Mouse (Mus musculus): ENCODE data around the gene Lrrc15. TPM values are rescaled to one million over a fixed set of nuclear protein-coding genes. Genes with fewer than 3 reads are reported as not detected.

Lrrc15 gene
- polyA plus RNA-seq, 1 experiment from 2014 or later, result 1.4 TPM

GRCm38 (mm10) chr16:30273065-30273464 is 10.0 kb downstream of the Lrrc15 start:
- Histone ChIP-seq H3K27ac (no peak overlapping the region), H3K4me1 (peaks cover 50% of the 10 kb centered on the region), H3K4me2 (no peak overlapping the region), H3K9me3 (no peaks in the 10 kb centered on the region), H3K4me3 (no peak overlapping the region), H3K27me3 (no peaks in the 10 kb centered on the region), H3K9ac (no peak overlapping the region), H3K36me3 (no peaks in the 10 kb centered on the region)
- WGBS, result 90% methylated on average over 8 of the region's 8 CpGs
- no peak for ATAC-seq (ENCODE audit: insufficient number of reproducible peaks, insufficient read depth, low FRiP score, low TSS enrichment, low read depth)

- no peak for ATAC-seq (ENCODE audit: insufficient number of reproducible peaks, insufficient read depth, low FRiP score, low TSS enrichment, low read depth)
- Histone ChIP-seq H3K36me3 (no peaks in the 10 kb centered on the region), H3K27ac (peak overlapping the region; percentile 92), H3K9me3 (no peaks in the 10 kb centered on the region), H3K27me3 (no peaks in the 10 kb centered on the region), H3K9ac (peak overlapping the region; percentile 51; the same call in 1 of the 2 replicates), H3K4me1 (peaks cover 43% of the 10 kb centered on the region), H3K4me2 (peak overlapping the region; percentile 11; the same call in 1 of the 2 replicates), H3K4me3 (no peak overlapping the region)
- 48% methylated on average over 6 of the region's 6 CpGs for WGBS
Observed at GRCm38 (mm10) chr16:30271941-30272595, 11.0 kb downstream of the Lrrc15 start.

- no peak for ATAC-seq (ENCODE audit: insufficient number of reproducible peaks, insufficient read depth, low FRiP score, low TSS enrichment, low read depth)
- H3K4me1 ChIP-seq, result peaks cover 43% of the 10 kb centered on the region
- no peak overlapping the region for H3K4me3 ChIP-seq
- no peaks in the 10 kb centered on the region for H3K27me3 ChIP-seq
- no peaks in the 10 kb centered on the region for H3K36me3 ChIP-seq
- no peaks in the 10 kb centered on the region for H3K9me3 ChIP-seq
- WGBS, result 22% methylated on average over 8 of the region's 8 CpGs
- peak overlapping the region; percentile 11; the same call in 1 of the 2 replicates for H3K4me2 ChIP-seq
- peak overlapping the region; percentile 92 for H3K27ac ChIP-seq
- H3K9ac ChIP-seq, result peak overlapping the region; percentile 51
Observed at GRCm38 (mm10) chr16:30271223-30271761, 11.8 kb downstream of the Lrrc15 start.

GRCm38 (mm10) chr16:30267359-30267758 is 15.7 kb downstream of the Lrrc15 start, which contains the start of gene Cpn2:
Cpn2 (minus strand) TSS chr16:30267499.
- no peak for ATAC-seq (ENCODE audit: insufficient number of reproducible peaks, insufficient read depth, low FRiP score, low TSS enrichment, low read depth)
- Histone ChIP-seq H3K36me3 (no peaks in the 10 kb centered on the region), H3K27ac (no peak within 1 kb of the TSS), H3K27me3 (0 out of 2 replicates have a peak, but pooled peaks cover 4% of the 10 kb centered on the region), H3K9me3 (no peaks in the 10 kb centered on the region), H3K9ac (no peak within 1 kb of the TSS), H3K4me3 (no peak within 1 kb of the TSS), H3K4me2 (no peak within 1 kb of the TSS), H3K4me1 (peaks cover 29% of the 10 kb centered on the region)
- WGBS, result 60% methylated on average over 5 of the region's 5 CpGs

GRCm38 (mm10) chr16:30266561-30266960 is 16.5 kb downstream of the Lrrc15 start:
- no peak overlapping the region for H3K9ac ChIP-seq
- ATAC-seq (ENCODE audit: insufficient number of reproducible peaks, insufficient read depth, low FRiP score, low TSS enrichment, low read depth), result no peak
- no peak overlapping the region for H3K27ac ChIP-seq
- H3K36me3 ChIP-seq, result no peaks in the 10 kb centered on the region
- H3K4me2 ChIP-seq, result no peak overlapping the region
- H3K9me3 ChIP-seq, result no peaks in the 10 kb centered on the region
- H3K4me3 ChIP-seq, result no peak overlapping the region
- WGBS, result 82% methylated on average over 5 of the region's 5 CpGs
- 0 out of 2 replicates have a peak, but pooled peaks cover 4% of the 10 kb centered on the region for H3K27me3 ChIP-seq
- peaks cover 21% of the 10 kb centered on the region for H3K4me1 ChIP-seq

- no peak overlapping the region for H3K4me2 ChIP-seq
- H3K9me3 ChIP-seq, result no peaks in the 10 kb centered on the region
- H3K27ac ChIP-seq, result no peak overlapping the region
- H3K36me3 ChIP-seq, result no peaks in the 10 kb centered on the region
- peaks cover 11% of the 10 kb centered on the region; the same call in 1 of the 2 replicates for H3K4me1 ChIP-seq
- 64% methylated on average over 4 of the region's 4 CpGs for WGBS
- H3K9ac ChIP-seq, result no peak overlapping the region
- no peak overlapping the region for H3K4me3 ChIP-seq
- H3K27me3 ChIP-seq, result 0 out of 2 replicates have a peak, but pooled peaks cover 4% of the 10 kb centered on the region
- no peak for ATAC-seq (ENCODE audit: insufficient number of reproducible peaks, insufficient read depth, low FRiP score, low TSS enrichment, low read depth)
Observed at GRCm38 (mm10) chr16:30265611-30266010, 17.4 kb downstream of the Lrrc15 start.

GRCm38 (mm10) chr16:30263156-30263555 is 19.9 kb downstream of the Lrrc15 start:
- Histone ChIP-seq H3K4me1 (peaks cover 6% of the 10 kb centered on the region; the same call in 1 of the 2 replicates), H3K4me3 (no peak overlapping the region), H3K27ac (no peak overlapping the region), H3K27me3 (0 out of 2 replicates have a peak, but pooled peaks cover 4% of the 10 kb centered on the region), H3K4me2 (no peak overlapping the region), H3K36me3 (no peaks in the 10 kb centered on the region), H3K9me3 (no peaks in the 10 kb centered on the region), H3K9ac (no peak overlapping the region)
- 53% methylated on average over 4 of the region's 4 CpGs for WGBS
- no peak for ATAC-seq (ENCODE audit: insufficient number of reproducible peaks, insufficient read depth, low FRiP score, low TSS enrichment, low read depth)

- Histone ChIP-seq H3K4me3 (no peak overlapping the region), H3K4me1 (peaks cover 6% of the 10 kb centered on the region; the same call in 1 of the 2 replicates), H3K27ac (no peak overlapping the region), H3K27me3 (0 out of 2 replicates have a peak, but pooled peaks cover 4% of the 10 kb centered on the region), H3K36me3 (no peaks in the 10 kb centered on the region), H3K4me2 (no peak overlapping the region), H3K9me3 (no peaks in the 10 kb centered on the region), H3K9ac (no peak overlapping the region)
- 1% methylated on average over 2 of the region's 2 CpGs for WGBS
- ATAC-seq (ENCODE audit: insufficient number of reproducible peaks, insufficient read depth, low FRiP score, low TSS enrichment, low read depth), result no peak
Observed at GRCm38 (mm10) chr16:30262664-30263063, 20.4 kb downstream of the Lrrc15 start.

- H3K4me3 ChIP-seq, result no peak overlapping the region
- H3K27ac ChIP-seq, result no peak overlapping the region
- H3K36me3 ChIP-seq, result no peaks in the 10 kb centered on the region
- no peak overlapping the region for H3K4me2 ChIP-seq
- 85% methylated on average over 10 of the region's 10 CpGs for WGBS
- H3K9ac ChIP-seq, result no peak overlapping the region
- H3K27me3 ChIP-seq, result 0 out of 2 replicates have a peak, but pooled peaks cover 4% of the 10 kb centered on the region
- H3K4me1 ChIP-seq, result peaks cover 6% of the 10 kb centered on the region; the same call in 1 of the 2 replicates
- ATAC-seq (ENCODE audit: insufficient number of reproducible peaks, insufficient read depth, low FRiP score, low TSS enrichment, low read depth), result no peak
- no peaks in the 10 kb centered on the region for H3K9me3 ChIP-seq
Observed at GRCm38 (mm10) chr16:30262157-30262556, 20.9 kb downstream of the Lrrc15 start.

GRCm38 (mm10) chr16:30261341-30261740 is 21.7 kb downstream of the Lrrc15 start:
- H3K36me3 ChIP-seq, result no peaks in the 10 kb centered on the region
- 91% methylated on average over 9 of the region's 9 CpGs for WGBS
- no peaks in the 10 kb centered on the region for H3K9me3 ChIP-seq
- ATAC-seq (ENCODE audit: insufficient number of reproducible peaks, insufficient read depth, low FRiP score, low TSS enrichment, low read depth), result no peak
- no peak overlapping the region for H3K27ac ChIP-seq
- H3K4me3 ChIP-seq, result no peak overlapping the region
- H3K4me2 ChIP-seq, result no peak overlapping the region
- H3K9ac ChIP-seq, result no peak overlapping the region
- H3K27me3 ChIP-seq, result 0 out of 2 replicates have a peak, but pooled peaks cover 4% of the 10 kb centered on the region
- H3K4me1 ChIP-seq, result peaks cover 6% of the 10 kb centered on the region; the same call in 1 of the 2 replicates

GRCm38 (mm10) chr16:30260012-30260635 is 22.9 kb downstream of the Lrrc15 start:
- no peak overlapping the region for H3K9ac ChIP-seq
- H3K4me2 ChIP-seq, result no peak overlapping the region
- no peaks in the 10 kb centered on the region for H3K9me3 ChIP-seq
- no peak overlapping the region for H3K4me3 ChIP-seq
- H3K36me3 ChIP-seq, result no peaks in the 10 kb centered on the region
- H3K27ac ChIP-seq, result no peak overlapping the region
- peaks cover 2% of the 10 kb centered on the region; the same call in 1 of the 2 replicates for H3K4me1 ChIP-seq
- no peaks in the 10 kb centered on the region for H3K27me3 ChIP-seq
- 87% methylated on average over 15 of the region's 15 CpGs for WGBS
- ATAC-seq (ENCODE audit: insufficient number of reproducible peaks, insufficient read depth, low FRiP score, low TSS enrichment, low read depth), result no peak

Measured in embryonic facial prominence, embryonic 13.5 days (tissue).